Mouse (Mus musculus) adrenal gland, postnatal 14 days (tissue): Measurements from ENCODE around the gene H2al1h. TPM values are rescaled to one million over a fixed set of nuclear protein-coding genes. Genes with fewer than 3 reads are reported as not detected.

Experiments used
- total RNA-seq: library from RNA; stranded (reverse); gene quantifications from 2 replicates; pipeline ENCODE4 v1.2.3, GENCODE M21; 2021

Gene H2al1h
- total RNA-seq, 1 experiment from 2014 or later, result not detected

Other genes with a start within 250 kb of the H2al1h start
- gene H2al1a, start 22.2 kb upstream of the H2al1h start, total RNA-seq, result not detected in 2 replicates
- not detected in 2 replicates for gene H2al1b, start 19.1 kb upstream of the H2al1h start, total RNA-seq
- gene H2al1c, start 15.8 kb upstream of the H2al1h start, total RNA-seq, result not detected in 2 replicates
- not detected in 2 replicates for gene H2al1d, start 12.7 kb upstream of the H2al1h start, total RNA-seq
- gene H2al1e, start 9.6 kb upstream of the H2al1h start, total RNA-seq, result not detected in 2 replicates
- gene H2al1f, start 6.3 kb upstream of the H2al1h start, total RNA-seq, result not detected in 2 replicates
- not detected in 2 replicates for gene H2al1g, start 3.2 kb upstream of the H2al1h start, total RNA-seq
- gene H2al1i, start 3.2 kb downstream of the H2al1h start, total RNA-seq, result not detected in 2 replicates
- not detected in 2 replicates for gene H2al1j, start 6.3 kb downstream of the H2al1h start, total RNA-seq